Mouse (Mus musculus) heart, embryonic 15.5 days (tissue): ENCODE measurements around the gene Becn1. TPM values are rescaled to one million over a fixed set of nuclear protein-coding genes. Genes with fewer than 3 reads are reported as not detected.

ENCODE experiments used
- ATAC-seq: fragments of 200-750 bp; cut with Nextera tagmentation; replicated peaks from 2 replicates; pipeline ENCODE4 v1.8.0; 2017; ENCODE audit warnings: low read depth, moderate TSS enrichment; ENCODE audit not compliant: insufficient number of reproducible peaks, insufficient read depth, low FRiP score
- H3K27ac ChIP-seq: fragments of 300-500 bp; sonication (generic); 2 replicates; pipeline ENCODE4 v1.5.1; 2015; ENCODE audit warnings: mild to moderate bottlenecking, inconsistent platforms
- H3K27me3 ChIP-seq: fragments of 300-500 bp; sonication (generic); 2 replicates; pipeline ENCODE4 v1.6.1; 2015; ENCODE audit warnings: inconsistent platforms
- H3K36me3 ChIP-seq: fragments of 300-500 bp; sonication (generic); 2 replicates; pipeline ENCODE4 v1.6.1; 2015; ENCODE audit warnings: mild to moderate bottlenecking, inconsistent platforms
- H3K4me1 ChIP-seq: fragments of 300-500 bp; sonication (generic); replicated peaks from 2 replicates; pipeline ENCODE4 v1.6.1; 2015; ENCODE audit warnings: inconsistent platforms
- H3K4me2 ChIP-seq: fragments of 300-500 bp; sonication (generic); 2 replicates; pipeline ENCODE4 v1.6.1; 2015; ENCODE audit warnings: inconsistent platforms, mild to moderate bottlenecking, moderate library complexity
- H3K4me3 ChIP-seq: fragments of 300-500 bp; sonication (generic); 2 replicates; pipeline ENCODE4 v1.5.1; 2015; ENCODE audit warnings: mild to moderate bottlenecking, inconsistent platforms
- H3K9ac ChIP-seq: fragments of 300-500 bp; sonication (generic); 2 replicates; pipeline ENCODE4 v1.6.1; 2015; ENCODE audit warnings: mild to moderate bottlenecking, inconsistent platforms
- H3K9me3 ChIP-seq: fragments of 300-500 bp; sonication (generic); replicated peaks from 2 replicates; pipeline ENCODE4 v1.6.1; 2016; ENCODE audit warnings: inconsistent platforms
- WGBS: fragments of 180-500 bp; shearing (Covaris S2); methylation state at CpG from one replicate; pipeline ENCODE4 v1.1.7; 2015; ENCODE audit warnings: mixed read lengths; 5-methylcytosine and 5-hydroxymethylcytosine counted together
- polyA plus RNA-seq: library from polyadenylated mRNA; unstranded; fragments of >200 nt; fragmentation: Nextera tagmentation; extraction: Ambion mirVana; gene quantifications from 2 replicates; pipeline ENCODE4 v1.2.1, GENCODE M21; 2015

Becn1 gene
- polyA plus RNA-seq, result 114 and 145 TPM in 2 replicates

GRCm38 (mm10) chr11:101302004-101302798 lies at the start of gene Becn1:
Gene Becn1, minus strand, starts transcription at chr11:101302286.
- Histone ChIP-seq H3K27me3 (no peaks in the 10 kb centered on the region), H3K4me3 (peak within 1 kb of the TSS; percentile 95), H3K4me2 (peak within 1 kb of the TSS; percentile 89), H3K36me3 (no peaks in the 10 kb centered on the region), H3K9me3 (no peaks in the 10 kb centered on the region), H3K9ac (peak within 1 kb of the TSS; percentile 90), H3K4me1 (peaks cover 15% of the 10 kb centered on the region), H3K27ac (peak within 1 kb of the TSS; percentile 66)
- WGBS, result 5% methylated on average over 39 of the region's 39 CpGs
- peak; percentile 87 for ATAC-seq

DNA sequence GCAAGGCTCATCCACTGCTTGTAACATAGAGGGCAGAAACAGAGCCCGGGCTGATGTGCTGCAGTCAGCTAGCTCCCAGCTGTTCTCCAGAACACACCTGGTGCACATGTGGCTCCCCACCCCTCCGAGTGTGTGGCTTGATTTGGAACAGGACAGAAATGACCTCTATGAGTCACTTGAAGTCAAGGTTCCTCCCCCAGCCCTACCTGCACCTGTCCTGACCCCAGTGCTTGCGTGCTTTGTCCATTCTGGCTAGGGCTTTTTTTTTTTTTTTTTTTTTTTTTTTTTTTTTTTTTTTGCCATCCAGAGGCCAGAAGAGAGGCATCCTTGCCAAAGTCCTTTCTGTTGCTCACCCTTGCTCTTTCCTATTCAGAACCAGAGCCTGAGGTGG lies 49.6 kb upstream of the Becn1 start:
- Histone ChIP-seq H3K27ac (no peak overlapping the region), H3K4me1 (no peaks in the 10 kb centered on the region), H3K27me3 (no peaks in the 10 kb centered on the region), H3K9me3 (no peaks in the 10 kb centered on the region), H3K4me2 (no peak overlapping the region), H3K4me3 (no peak overlapping the region), H3K9ac (no peak overlapping the region), H3K36me3 (no peaks in the 10 kb centered on the region)
- ATAC-seq, result no peak
- 61% methylated on average over 3 of the region's 3 CpGs for whole genome bisulfite sequencing

DNA sequence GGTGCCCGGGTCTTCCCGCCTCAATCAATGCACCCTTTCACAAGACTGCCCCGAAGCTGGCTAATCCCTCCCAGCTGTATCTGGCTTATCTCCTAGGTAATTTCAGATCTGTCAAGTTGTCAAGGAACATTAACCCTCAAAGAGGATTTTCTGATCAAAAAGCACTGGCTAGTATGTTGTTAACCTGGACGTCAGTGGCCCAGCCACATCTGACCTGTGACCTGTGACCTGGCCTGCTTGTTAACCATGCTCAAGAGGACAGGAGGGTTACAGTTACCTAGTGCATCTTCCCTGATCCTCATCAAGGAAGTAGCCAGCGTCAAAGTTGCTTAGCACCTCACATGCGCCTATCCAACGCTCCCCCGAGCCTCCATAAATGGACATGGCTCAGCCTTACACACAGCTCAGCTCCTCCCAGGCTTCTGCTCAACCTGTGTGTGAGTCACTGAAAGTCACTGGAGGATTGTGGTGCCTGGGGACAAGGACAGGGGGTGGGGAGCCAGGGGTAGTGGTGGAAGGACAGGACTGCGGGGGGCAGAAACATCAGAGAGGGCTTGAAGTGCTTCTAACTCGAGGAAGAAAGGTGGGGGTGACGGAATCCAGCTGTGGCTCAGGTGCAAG lies 49.1 kb upstream of the Becn1 start:
- ATAC-seq, result no peak
- no peak overlapping the region for H3K9ac ChIP-seq
- H3K9me3 ChIP-seq, result no peaks in the 10 kb centered on the region
- no peaks in the 10 kb centered on the region for H3K27me3 ChIP-seq
- H3K4me1 ChIP-seq, result no peaks in the 10 kb centered on the region
- H3K27ac ChIP-seq, result no peak overlapping the region
- no peak overlapping the region for H3K4me3 ChIP-seq
- no peaks in the 10 kb centered on the region for H3K36me3 ChIP-seq
- WGBS, result 54% methylated on average over 11 of the region's 11 CpGs
- no peak overlapping the region for H3K4me2 ChIP-seq

GRCm38 (mm10) chr11:101349216-101349615 lies 47.1 kb upstream of the Becn1 start:
- ATAC-seq, result no peak
- no peaks in the 10 kb centered on the region for H3K36me3 ChIP-seq
- H3K27me3 ChIP-seq, result no peaks in the 10 kb centered on the region
- H3K27ac ChIP-seq, result no peak overlapping the region
- WGBS, result 50% methylated on average over 3 of the region's 3 CpGs
- H3K4me2 ChIP-seq, result no peak overlapping the region
- H3K9ac ChIP-seq, result no peak overlapping the region
- no peaks in the 10 kb centered on the region for H3K9me3 ChIP-seq
- no peak overlapping the region for H3K4me3 ChIP-seq
- H3K4me1 ChIP-seq, result no peaks in the 10 kb centered on the region

DNA sequence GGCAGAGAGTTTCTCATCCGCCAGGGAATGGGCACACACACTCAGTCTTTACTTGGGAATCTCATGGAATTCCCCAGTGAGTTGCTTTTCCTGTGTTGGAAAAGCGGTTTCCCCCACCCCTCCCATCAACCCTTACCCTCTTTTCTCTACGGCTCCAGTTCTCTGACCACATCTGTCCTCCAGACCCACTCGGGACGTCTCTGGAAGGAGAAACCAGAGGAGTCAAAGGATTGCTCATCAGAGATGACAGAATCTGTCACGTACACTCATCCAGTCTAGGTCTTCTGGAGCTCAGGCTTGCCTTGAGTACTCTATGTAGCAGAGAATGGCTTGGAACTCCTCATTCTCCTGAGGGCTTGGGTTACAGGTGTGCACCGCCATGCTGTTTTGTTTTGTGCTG lies 46.7 kb upstream of the Becn1 start:
- 55% methylated on average over 7 of the region's 7 CpGs for WGBS
- Histone ChIP-seq H3K27ac (no peak overlapping the region), H3K9ac (no peak overlapping the region), H3K4me3 (no peak overlapping the region), H3K4me2 (no peak overlapping the region), H3K27me3 (no peaks in the 10 kb centered on the region), H3K9me3 (no peaks in the 10 kb centered on the region), H3K4me1 (no peaks in the 10 kb centered on the region), H3K36me3 (no peaks in the 10 kb centered on the region)
- no peak for ATAC-seq

- no peak overlapping the region for H3K4me3 ChIP-seq
- ATAC-seq, result no peak
- H3K9me3 ChIP-seq, result no peaks in the 10 kb centered on the region
- H3K4me1 ChIP-seq, result no peaks in the 10 kb centered on the region
- H3K27me3 ChIP-seq, result no peaks in the 10 kb centered on the region
- no peak overlapping the region for H3K9ac ChIP-seq
- 67% methylated on average over 10 of the region's 10 CpGs for WGBS
- no peak overlapping the region for H3K4me2 ChIP-seq
- no peaks in the 10 kb centered on the region for H3K36me3 ChIP-seq
- H3K27ac ChIP-seq, result no peak overlapping the region
These were observed 45.1 kb upstream of the Becn1 start for GRCm38 (mm10) chr11:101347083-101347775.

GRCm38 (mm10) chr11:101338123-101338760 lies 36.2 kb upstream of the Becn1 start:
- peak; percentile 73 for ATAC-seq
- peaks cover 17% of the 10 kb centered on the region for H3K4me1 ChIP-seq
- peak overlapping the region; percentile 32 for H3K4me3 ChIP-seq
- H3K27ac ChIP-seq, result no peak overlapping the region; the same call in 1 of the 2 replicates
- no peak overlapping the region for H3K9ac ChIP-seq
- WGBS, result 1% methylated on average over 8 of the region's 9 CpGs
- no peaks in the 10 kb centered on the region for H3K9me3 ChIP-seq
- no peaks in the 10 kb centered on the region for H3K27me3 ChIP-seq
- peak overlapping the region; percentile 62 for H3K4me2 ChIP-seq
- H3K36me3 ChIP-seq, result no peaks in the 10 kb centered on the region

GRCm38 (mm10) chr11:101335685-101336084 lies 33.6 kb upstream of the Becn1 start:
- H3K27me3 ChIP-seq, result no peaks in the 10 kb centered on the region
- no peak for ATAC-seq
- 81% methylated on average over 9 of the region's 9 CpGs for WGBS
- H3K4me3 ChIP-seq, result no peak overlapping the region
- peaks cover 17% of the 10 kb centered on the region for H3K4me1 ChIP-seq
- H3K9me3 ChIP-seq, result no peaks in the 10 kb centered on the region
- no peak overlapping the region for H3K9ac ChIP-seq
- no peaks in the 10 kb centered on the region for H3K36me3 ChIP-seq
- H3K4me2 ChIP-seq, result no peak overlapping the region
- no peak overlapping the region for H3K27ac ChIP-seq

DNA sequence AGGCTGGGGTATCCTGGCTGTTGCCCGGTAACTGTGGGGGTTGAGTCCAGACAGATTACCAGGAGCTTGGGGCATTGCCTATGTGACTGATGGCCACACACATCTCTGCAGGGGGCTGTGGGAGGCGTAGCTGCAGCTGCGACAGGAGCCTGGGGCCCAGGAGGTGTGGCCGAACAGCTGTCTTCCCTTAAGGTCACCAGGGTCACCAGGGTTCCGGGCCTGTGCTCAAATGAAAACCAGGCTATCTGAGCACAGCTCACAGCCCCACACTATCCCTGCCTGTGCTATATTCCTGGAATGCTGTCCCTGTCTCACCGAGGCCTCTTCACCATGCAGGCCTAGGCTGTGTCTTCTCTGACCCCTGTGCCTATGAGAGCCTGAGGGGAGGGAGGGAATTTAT lies 32.4 kb upstream of the Becn1 start:
- peak overlapping the region; percentile 13 for H3K4me3 ChIP-seq

DNA sequence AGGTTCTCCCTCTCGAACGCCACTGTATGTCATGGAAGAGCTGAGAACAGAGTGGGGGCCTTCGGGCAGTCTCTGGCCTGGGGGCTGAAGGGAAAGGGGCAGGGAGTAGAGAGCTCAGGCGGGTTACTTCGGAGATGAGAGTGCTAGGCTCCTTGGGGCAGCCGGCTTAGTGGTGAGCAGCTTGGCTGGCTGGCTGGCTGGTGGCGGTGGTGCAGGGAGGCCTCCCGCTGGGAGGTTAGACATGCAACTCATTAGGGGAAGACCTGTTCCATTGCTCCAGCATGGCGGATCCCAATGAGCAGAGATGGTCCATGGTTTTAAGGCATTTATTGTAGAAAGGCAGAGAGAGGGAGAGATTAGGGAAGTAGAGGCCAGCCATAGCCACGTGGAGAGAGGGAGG lies 31.9 kb upstream of the Becn1 start:
- H3K9me3 ChIP-seq, result no peaks in the 10 kb centered on the region
- peak overlapping the region; percentile 13 for H3K4me3 ChIP-seq
- H3K36me3 ChIP-seq, result no peaks in the 10 kb centered on the region
- no peaks in the 10 kb centered on the region for H3K27me3 ChIP-seq
- ATAC-seq, result no peak
- no peak overlapping the region for H3K9ac ChIP-seq
- no peak overlapping the region for H3K27ac ChIP-seq
- peak overlapping the region; percentile 39 for H3K4me2 ChIP-seq
- H3K4me1 ChIP-seq, result peaks cover 21% of the 10 kb centered on the region
- 46% methylated on average over 10 of the region's 10 CpGs for WGBS

More for the DNA sequence above, 32.4 kb upstream of the Becn1 start:
- Histone ChIP-seq H3K9me3 (no peaks in the 10 kb centered on the region), H3K27me3 (no peaks in the 10 kb centered on the region), H3K4me2 (peak overlapping the region; percentile 39), H3K36me3 (no peaks in the 10 kb centered on the region), H3K9ac (no peak overlapping the region), H3K27ac (no peak overlapping the region), H3K4me1 (peaks cover 17% of the 10 kb centered on the region)
- WGBS, result 24% methylated on average over 6 of the region's 6 CpGs
- ATAC-seq, result no peak

DNA sequence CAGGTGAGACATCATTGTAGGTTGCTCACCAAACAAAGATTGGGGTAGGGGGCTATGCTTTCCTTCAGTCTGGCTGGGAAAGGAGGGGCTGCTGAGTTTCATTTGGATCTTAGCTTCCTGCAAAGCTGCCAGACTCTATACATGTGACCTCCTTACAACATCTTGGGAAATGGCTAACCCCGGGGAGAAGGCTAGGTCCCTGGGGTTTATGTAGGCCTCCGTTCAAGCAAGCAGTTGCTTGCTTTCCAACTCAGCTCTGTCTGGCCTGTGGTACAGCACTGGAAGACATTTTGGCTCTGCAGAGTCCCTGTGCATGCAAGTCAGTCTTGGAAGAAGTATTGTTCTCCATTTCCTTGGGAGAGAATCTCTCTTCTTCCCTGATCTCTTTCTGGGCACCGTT lies 30.5 kb upstream of the Becn1 start:
- peak overlapping the region; percentile 40 for H3K4me2 ChIP-seq
- H3K27me3 ChIP-seq, result no peaks in the 10 kb centered on the region
- no peaks in the 10 kb centered on the region for H3K9me3 ChIP-seq
- peak overlapping the region; percentile 25 for H3K4me3 ChIP-seq
- no peaks in the 10 kb centered on the region for H3K36me3 ChIP-seq
- no peak overlapping the region for H3K9ac ChIP-seq
- H3K27ac ChIP-seq, result 0 out of 2 replicates have a peak overlapping the region, but pooled peaks have one; percentile 9
- WGBS, result 69% methylated on average over 3 of the region's 3 CpGs
- ATAC-seq, result no peak
- peaks cover 19% of the 10 kb centered on the region for H3K4me1 ChIP-seq
